Mouse (Mus musculus): ENCODE results near the gene Pik3c2b.

The Pik3c2b gene

DNA sequence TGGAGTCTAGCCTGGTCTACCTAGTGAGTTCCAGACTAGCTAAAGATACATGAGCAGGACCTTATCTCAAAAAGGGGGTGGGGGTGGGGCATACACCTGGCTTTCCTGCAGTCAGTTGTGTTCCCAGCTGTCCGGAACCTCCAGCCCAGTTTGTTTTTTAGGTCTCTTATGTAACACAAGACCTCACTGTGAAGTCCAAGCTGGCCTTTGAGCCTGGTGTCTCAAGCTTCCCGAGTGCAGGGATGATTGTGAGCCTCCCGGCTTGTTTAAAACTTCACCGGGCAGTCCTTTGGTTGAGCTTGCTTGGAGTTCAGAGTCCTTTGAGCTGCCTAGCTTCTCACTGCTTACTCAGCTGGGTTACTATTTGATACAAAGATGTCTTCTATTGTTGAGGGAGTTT, 88.6 kb downstream of the Pik3c2b start:
- no peak for DNase-seq (ENCODE audit: low spot score in 2 of 2)

GRCm38 (mm10) chr1:133134881-133135280, 89.4 kb downstream of the Pik3c2b start:
- DNase-seq (ENCODE audit: low spot score in 2 of 2) = no peak

GRCm38 (mm10) chr1:133135808-133136207, 90.3 kb downstream of the Pik3c2b start:
- DNase-seq (ENCODE audit: low spot score in 2 of 2) = no peak

DNA sequence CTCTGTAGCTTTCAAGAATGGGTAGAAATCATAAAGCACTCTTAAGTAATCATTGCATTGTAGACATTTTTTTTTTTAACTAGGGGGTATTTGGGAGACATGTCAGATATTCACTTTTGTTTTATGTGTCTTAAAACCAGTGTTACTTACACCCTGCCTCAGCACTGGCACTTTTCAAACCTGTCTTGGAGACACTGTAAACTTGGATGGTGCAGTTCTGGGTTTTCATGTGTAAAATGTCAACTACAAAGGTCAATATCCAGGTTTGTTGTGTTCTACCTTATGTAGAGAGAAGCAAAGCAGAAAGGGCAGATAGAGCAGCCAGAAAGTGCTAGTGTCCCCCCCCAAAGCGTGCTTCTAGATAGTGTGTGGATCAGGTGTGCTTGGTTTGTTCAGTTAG, 92.9 kb downstream of the Pik3c2b start:
- no peak for DNase-seq (ENCODE audit: low spot score in 2 of 2)

DNA sequence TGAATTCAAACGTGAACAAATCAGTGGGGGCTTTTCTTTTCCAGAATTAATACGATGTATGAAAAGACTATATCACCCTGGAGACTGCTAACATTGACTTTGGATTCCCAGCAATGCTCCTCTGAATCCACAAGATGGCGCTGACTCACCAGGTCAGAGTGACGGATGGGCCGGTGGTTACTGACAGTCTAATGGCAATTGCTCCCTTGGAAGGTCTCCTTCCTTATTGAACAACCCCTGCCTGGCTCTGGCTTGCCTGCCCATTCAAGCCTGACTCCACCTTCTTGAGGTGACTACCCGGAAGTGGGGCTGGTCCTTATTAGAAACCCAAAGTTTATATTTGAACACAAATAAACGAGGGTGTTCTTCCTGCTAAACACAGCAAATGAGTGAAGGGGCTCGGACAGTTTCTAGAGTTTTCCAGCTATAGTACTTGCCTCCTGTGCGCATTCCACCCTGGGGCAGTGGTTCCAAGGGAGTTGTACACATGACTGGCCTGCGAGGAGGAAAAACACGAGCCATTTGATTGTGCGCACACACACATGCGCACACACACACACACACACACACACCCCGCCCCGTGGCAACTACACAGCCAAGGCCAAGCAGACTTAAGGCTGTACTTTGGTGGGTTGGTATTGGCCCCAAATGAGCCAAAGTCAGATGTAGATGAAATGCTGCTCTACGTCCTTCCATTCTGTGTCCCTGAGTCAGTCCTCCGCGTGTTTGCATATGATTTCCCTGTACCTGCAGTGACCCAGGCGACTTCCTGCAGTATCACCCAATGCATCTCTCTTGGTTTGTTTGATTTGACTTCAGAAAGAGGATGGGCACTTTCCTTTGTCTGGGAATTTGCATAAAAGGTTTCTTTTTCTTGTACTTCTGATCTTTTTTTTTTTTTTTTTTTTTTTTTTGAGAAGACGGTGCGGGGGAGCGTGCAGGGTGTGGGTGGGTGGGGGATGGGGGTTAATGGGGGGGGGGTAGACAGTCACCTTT, 100.8 kb downstream of the Pik3c2b start:
- DNase-seq (ENCODE audit: low spot score in 2 of 2) = peak; percentile 50 to 51

GRCm38 (mm10) chr1:133147324-133147723, 101.9 kb downstream of the Pik3c2b start:
- DNase-seq (ENCODE audit: low spot score in 2 of 2) = no peak

- no peak for DNase-seq (ENCODE audit: low spot score in 2 of 2)
Measured at GRCm38 (mm10) chr1:133148122-133148521, 102.7 kb downstream of the Pik3c2b start.

GRCm38 (mm10) chr1:133150556-133150955, 105.1 kb downstream of the Pik3c2b start:
- DNase-seq (ENCODE audit: low spot score in 2 of 2) = no peak

DNA sequence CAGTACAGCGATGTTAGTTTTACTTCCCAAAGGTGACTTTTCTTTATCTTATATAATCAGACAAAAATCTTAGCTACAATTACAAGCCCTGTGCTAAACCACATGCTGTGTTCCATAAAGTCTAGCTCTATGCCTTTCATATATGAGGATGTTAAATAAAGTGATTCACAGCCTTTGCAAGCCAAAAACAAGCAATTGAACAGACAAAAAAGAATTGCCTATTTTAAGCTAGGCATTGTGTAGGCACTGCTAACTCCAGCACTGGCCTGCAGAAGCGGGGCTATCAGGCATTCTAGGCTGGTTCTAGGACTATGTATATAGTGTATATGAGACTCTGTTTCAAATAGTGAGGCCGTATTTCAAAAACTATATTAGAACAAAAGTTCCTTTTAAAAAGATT, 106.7 kb downstream of the Pik3c2b start:
- no peak for DNase-seq (ENCODE audit: low spot score in 2 of 2)

- no peak for DNase-seq (ENCODE audit: low spot score in 2 of 2)
Measured at GRCm38 (mm10) chr1:133155270-133155669, 109.8 kb downstream of the Pik3c2b start.

Measured in natural killer cell, adult 2 months (primary cell).